Mouse (Mus musculus): Measurements from ENCODE around the gene Zfp52. TPM values are rescaled to one million over a fixed set of nuclear protein-coding genes. Genes with fewer than 3 reads are reported as not detected.

The Zfp52 gene
- polyA plus RNA-seq (2012; rRNA removed) = 0.32 and 0.36 TPM in 2 replicates

GRCm38 (mm10) chr17:21535096-21536001 is at the start of gene Zfp52:
Gene Zfp52 (plus strand): TSS chr17:21535539.
- WGBS = 3% methylated on average over 21 of the region's 21 CpGs
- no peak for DNase-seq (ENCODE audit: low read depth, low spot score)

- peak; percentile 76 for DNase-seq (ENCODE audit: low read depth, low spot score)
- under 1% methylated on average over 34 of the region's 34 CpGs for WGBS
Observed at GRCm38 (mm10) chr17:21488760-21489499, 46.4 kb upstream of the Zfp52 start, which contains the start of gene Zfp53. Gene Zfp53 (plus strand): TSS chr17:21488998.

- DNase-seq (ENCODE audit: low read depth, low spot score) = peak; percentile 21
- 3% methylated on average over 8 of the region's 8 CpGs for WGBS
Observed at GRCm38 (mm10) chr17:21489500-21490001, 45.8 kb upstream of the Zfp52 start.

GRCm38 (mm10) chr17:21501365-21501764 is 34.0 kb upstream of the Zfp52 start:
- 68% methylated on average over 1 of the region's 1 CpGs for WGBS
- no peak for DNase-seq (ENCODE audit: low read depth, low spot score)

- DNase-seq (ENCODE audit: low read depth, low spot score) = no peak
- 95% methylated on average over 1 of the region's 1 CpGs for WGBS
Observed at GRCm38 (mm10) chr17:21504524-21504923, 30.8 kb upstream of the Zfp52 start.

GRCm38 (mm10) chr17:21506258-21506657 is 29.1 kb upstream of the Zfp52 start:
- WGBS = 98% methylated on average over 3 of the region's 3 CpGs
- DNase-seq (ENCODE audit: low read depth, low spot score) = no peak

GRCm38 (mm10) chr17:21509756-21510155 is 25.6 kb upstream of the Zfp52 start:
- no peak for DNase-seq (ENCODE audit: low read depth, low spot score)

- WGBS = 2% methylated on average over 8 of the region's 8 CpGs
- no peak for DNase-seq (ENCODE audit: low read depth, low spot score)
Observed at GRCm38 (mm10) chr17:21515403-21516105, 19.8 kb upstream of the Zfp52 start.

GRCm38 (mm10) chr17:21516201-21517129 is 18.9 kb upstream of the Zfp52 start:
- no peak for DNase-seq (ENCODE audit: low read depth, low spot score)
- WGBS = under 1% methylated on average over 37 of the region's 37 CpGs

GRCm38 (mm10) chr17:21517130-21517671 is 18.1 kb upstream of the Zfp52 start:
- DNase-seq (ENCODE audit: low read depth, low spot score) = no peak
- 17% methylated on average over 4 of the region's 4 CpGs for WGBS

GRCm38 (mm10) chr17:21526270-21526669 is 9.1 kb upstream of the Zfp52 start:
- DNase-seq (ENCODE audit: low read depth, low spot score) = no peak

GRCm38 (mm10) chr17:21530645-21531330 is 4.6 kb upstream of the Zfp52 start:
- whole genome bisulfite sequencing = 73% methylated on average over 5 of the region's 5 CpGs
- no peak for DNase-seq (ENCODE audit: low read depth, low spot score)

- WGBS = 32% methylated on average over 5 of the region's 5 CpGs
- DNase-seq (ENCODE audit: low read depth, low spot score) = no peak
Observed at GRCm38 (mm10) chr17:21531621-21532020, 3.7 kb upstream of the Zfp52 start.

- no peak for DNase-seq (ENCODE audit: low read depth, low spot score)
- WGBS = under 1% methylated on average over 54 of the region's 54 CpGs
Observed at GRCm38 (mm10) chr17:21532101-21532951, 3.0 kb upstream of the Zfp52 start.

GRCm38 (mm10) chr17:21533961-21534360 is 1.4 kb upstream of the Zfp52 start:
- 93% methylated on average over 1 of the region's 1 CpGs for WGBS
- DNase-seq (ENCODE audit: low read depth, low spot score) = no peak

- 13% methylated on average over 4 of the region's 4 CpGs for WGBS
- peak; percentile 84 for DNase-seq (ENCODE audit: low read depth, low spot score)
Observed at GRCm38 (mm10) chr17:21534460-21535095, 761 bp upstream of the Zfp52 start.

GRCm38 (mm10) chr17:21536096-21536495 is 757 bp downstream of the Zfp52 start:
- WGBS = 53% methylated on average over 7 of the region's 7 CpGs
- no peak for DNase-seq (ENCODE audit: low read depth, low spot score)
